Mouse (Mus musculus) bone marrow, adult 2 months (tissue): ENCODE data around the gene Ift88.

Experiments used
- CTCF ChIP-seq: fragments of 200-500 bp; IDR thresholded peaks from 2 replicates; pipeline ENCODE4 v1.5.1; 2011; ENCODE audit warnings: low read length, control low read depth; ENCODE audit not compliant: control insufficient read depth, insufficient read depth
- POLR2A ChIP-seq: fragments of 200-500 bp; IDR thresholded peaks from 2 replicates; pipeline ENCODE4 v1.6.1; 2011; ENCODE audit warnings: low read depth, mild to moderate bottlenecking, control low read depth, low read length, borderline replicate concordance; ENCODE audit not compliant: control insufficient read depth

DNA sequence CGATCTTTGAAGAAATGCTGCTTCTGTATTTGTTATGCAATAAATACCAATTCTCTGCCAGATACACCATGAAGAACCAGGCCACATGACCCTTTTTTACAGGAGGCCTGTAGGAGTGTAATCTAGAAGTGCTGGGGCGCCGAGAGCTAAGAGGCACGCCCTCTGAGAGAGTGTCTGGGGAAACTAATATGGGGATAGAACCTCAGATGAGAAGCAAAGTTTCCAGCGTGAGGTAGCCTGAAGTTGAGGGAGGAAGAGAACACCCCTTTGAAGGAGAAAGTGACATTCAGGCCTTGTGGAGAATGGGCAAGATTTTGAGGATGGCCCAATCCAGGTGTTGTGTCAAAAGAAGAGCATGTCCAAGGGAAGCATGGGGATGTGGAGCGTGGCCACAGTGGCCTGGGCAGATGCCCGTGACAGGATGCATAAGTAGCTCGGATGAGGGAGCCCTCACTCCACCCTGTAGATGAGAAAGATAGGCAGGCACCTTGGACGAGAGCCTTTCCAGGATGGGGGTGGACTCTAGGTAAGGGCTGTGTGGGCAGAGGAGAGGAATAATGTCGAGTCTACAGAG lies 102.3 kb downstream of the Ift88 start:
- TF ChIP-seq CTCF (no peak), POLR2A (no peak)
